Mouse (Mus musculus) left cerebral cortex, postnatal 10 days (tissue): ENCODE results near the gene Vcam1. TPM values are rescaled to one million over a fixed set of nuclear protein-coding genes. Genes with fewer than 3 reads are reported as not detected.

ENCODE experiments used
- DNase-seq, 2 experiments: peaks; one replicate each; pipeline ENCODE4 v3.0.0; 2021 to 2022; ENCODE audit warnings: low spot score in 2 of 2, mixed read lengths in 1 of 2; ENCODE audit errors: extremely low spot score in 1 of 2
- intact Hi-C: fragments of 180-260 bp; cut with DNase I; formaldehyde crosslinking; loops from one replicate; pipeline ENCODE4 v1.15.1; 2025
- total RNA-seq, 2 experiments: library from RNA; stranded (reverse); gene quantifications; 2 replicates each; pipeline ENCODE4 v1.2.3; 2021

The Vcam1 gene
- 10 to 100 TPM; 37.6 to 39.3 TPM for total RNA-seq

GRCm38 (mm10) chr3:116129259-116129738 lies at the start of gene Vcam1:
Gene Vcam1, minus strand, starts transcription at chr3:116129688.
- DNase-seq: peak; percentile 46 to 56
- intact Hi-C loops: no loop called here

GRCm38 (mm10) chr3:116175106-116175505 lies 45.6 kb upstream of the Vcam1 start:
- DNase-seq: no peak
- intact Hi-C loops: no loop called here

GRCm38 (mm10) chr3:116171461-116171860 lies 42.0 kb upstream of the Vcam1 start:
- no peak for DNase-seq
- intact Hi-C loops: no loop called here

GRCm38 (mm10) chr3:116168056-116168455 lies 38.6 kb upstream of the Vcam1 start:
- no peak for DNase-seq
- intact Hi-C loops: no loop called here

GRCm38 (mm10) chr3:116166296-116166695 lies 36.8 kb upstream of the Vcam1 start:
- DNase-seq: no peak
- intact Hi-C loops: no loop called here

- intact Hi-C loops: no loop called here
- DNase-seq: no peak
Observed at GRCm38 (mm10) chr3:116165030-116165429, 35.5 kb upstream of the Vcam1 start.

- peak in 1 of 2 experiments; percentile 27 for DNase-seq
- intact Hi-C loops: no loop called here
Observed at GRCm38 (mm10) chr3:116163517-116163916, 34.0 kb upstream of the Vcam1 start.

- DNase-seq: no peak
- intact Hi-C loops: no loop called here
Observed at GRCm38 (mm10) chr3:116162097-116162666, 32.7 kb upstream of the Vcam1 start.

- intact Hi-C loops: no loop called here
- DNase-seq: no peak
Observed at GRCm38 (mm10) chr3:116159376-116159775, 29.9 kb upstream of the Vcam1 start.

- intact Hi-C loops: no loop called here
- no peak for DNase-seq
Observed at GRCm38 (mm10) chr3:116157447-116157990, 28.0 kb upstream of the Vcam1 start.

- intact Hi-C loops: no loop called here
- no peak for DNase-seq
Observed at GRCm38 (mm10) chr3:116150056-116150632, 20.7 kb upstream of the Vcam1 start.

- DNase-seq: no peak
- intact Hi-C loops: no loop called here
Observed at GRCm38 (mm10) chr3:116149096-116149495, 19.6 kb upstream of the Vcam1 start.

- no peak for DNase-seq
- intact Hi-C loops: no loop called here
Observed at GRCm38 (mm10) chr3:116148676-116149075, 19.2 kb upstream of the Vcam1 start.

GRCm38 (mm10) chr3:116141226-116141625 lies 11.7 kb upstream of the Vcam1 start:
- no peak for DNase-seq
- intact Hi-C loops: no loop called here

GRCm38 (mm10) chr3:116139000-116139399 lies 9.5 kb upstream of the Vcam1 start:
- DNase-seq: no peak
- intact Hi-C loops: no loop called here

GRCm38 (mm10) chr3:116138081-116138480 lies 8.6 kb upstream of the Vcam1 start:
- DNase-seq: no peak
- intact Hi-C loops: no loop called here

GRCm38 (mm10) chr3:116133363-116133762 lies 3.9 kb upstream of the Vcam1 start:
- intact Hi-C loops: no loop called here
- DNase-seq: no peak

GRCm38 (mm10) chr3:116130711-116131110 lies 1.2 kb upstream of the Vcam1 start:
- intact Hi-C loops: no loop called here

GRCm38 (mm10) chr3:116129841-116130595 lies 530 bp upstream of the Vcam1 start:
- intact Hi-C loops: no loop called here
- no peak for DNase-seq

More at GRCm38 (mm10) chr3:116130711-116131110, 1.2 kb upstream of the Vcam1 start:
- DNase-seq: no peak
